Mouse (Mus musculus): ENCODE measurements around the gene Mmp3. TPM values are rescaled to one million over a fixed set of nuclear protein-coding genes. Genes with fewer than 3 reads are reported as not detected.
"Not testable (repeated sequence)": the region's sequence is repeated elsewhere in the genome, so short reads cannot be mapped to it uniquely, and the experiment has no call there.

The Mmp3 gene
- under 1 TPM in 1 of 2 experiments, not detected in 1; 0.17 TPM for total RNA-seq (2021)
- long read RNA-seq, experiment 1, partial matches to known transcripts, result 0 of 1 reads
- long read RNA-seq, experiment 1, other reads (novel, unspliced or antisense), result 0 of 1 reads
- long read RNA-seq, experiment 2, result 0 reads

- DNase-seq (ENCODE audit: low spot score in 2 of 2), result no peak
Observed at GRCm38 (mm10) chr9:7445522-7445921, at the start of gene Mmp3. Gene Mmp3 (plus strand): TSS chr9:7445822.

GRCm38 (mm10) chr9:7396556-7396955 is 49.1 kb upstream of the Mmp3 start:
- DNase-seq (ENCODE audit: low spot score in 2 of 2), result not testable (repeated sequence)

- no peak for DNase-seq (ENCODE audit: low spot score in 2 of 2)
Observed at GRCm38 (mm10) chr9:7453302-7453701, 7.7 kb downstream of the Mmp3 start.

- DNase-seq (ENCODE audit: low spot score in 2 of 2), result no peak
Observed at GRCm38 (mm10) chr9:7470262-7470661, 24.6 kb downstream of the Mmp3 start.

GRCm38 (mm10) chr9:7483684-7484394 is 38.2 kb downstream of the Mmp3 start:
- no peak for DNase-seq (ENCODE audit: low spot score in 2 of 2)

- DNase-seq (ENCODE audit: low spot score in 2 of 2), result no peak
Observed at GRCm38 (mm10) chr9:7501138-7501537, 55.5 kb downstream of the Mmp3 start.

- DNase-seq (ENCODE audit: low spot score in 2 of 2), result no peak
Observed at GRCm38 (mm10) chr9:7502051-7502450, 56.4 kb downstream of the Mmp3 start, which contains the start of gene Mmp10. Gene Mmp10 (plus strand): TSS chr9:7502352.

Other genes starting within 250 kb of the Mmp3 start
- gene Mmp13, start 173.3 kb upstream of the Mmp3 start, total RNA-seq (2021), result 1 to 10 TPM in 1 of 2 experiments, under 1 TPM in 1; 0.46 to 1.5 TPM
- 10 to 100 TPM in 1 of 2 experiments, 1 to 10 TPM in 1; 5.4 to 18.5 TPM for gene Mmp12, start 101.4 kb upstream of the Mmp3 start, total RNA-seq (2021)
- not detected for gene Mmp1b, start 57.8 kb upstream of the Mmp3 start, total RNA-seq (2021)
- gene Mmp10, start 56.5 kb downstream of the Mmp3 start, total RNA-seq (2021), result not detected
- gene Mmp8, start 112.6 kb downstream of the Mmp3 start, total RNA-seq (2021), result under 1 TPM in 1 of 2 experiments, not detected in 1; 0.23 TPM
- gene Mmp27, start 125.6 kb downstream of the Mmp3 start, total RNA-seq (2021), result 1 to 10 TPM in 1 of 2 experiments, under 1 TPM in 1; 0.61 to 8.8 TPM
- not detected for gene Mmp20, start 182.4 kb downstream of the Mmp3 start, total RNA-seq (2021)
- not detected for gene Mmp7, start 246.3 kb downstream of the Mmp3 start, total RNA-seq (2021)